ENCODE assay signal across 8 mouse cellular contexts in genomic region chr14:31659501-31660181, GRCm38 (mm10). TPM values are rescaled to one million over a fixed set of nuclear protein-coding genes. Genes with fewer than 3 reads are reported as not detected.
A peak's percentile ranks its signal among the peaks of the same experiment; 100 is the strongest.
DNase-seq lines count a peak whose midpoint lies in the region; ATAC-seq and TF ChIP-seq lines count a peak whose summit lies in the region.

No protein-coding gene starts in this region.

- peaks cover 40% of the 10 kb centered on the region for H3K4me1 ChIP-seq in midbrain, embryonic 13.5 days (replicated peaks)
- H3K4me1 ChIP-seq in midbrain, embryonic 14.5 days (ENCODE audit: control insufficient read depth, insufficient read depth, low read length), result peaks cover 17% of the 10 kb centered on the region
- H3K4me1 ChIP-seq in embryonic facial prominence, embryonic 12.5 days, result peaks cover 52% of the 10 kb centered on the region
- peaks cover 80% of the 10 kb centered on the region for H3K4me1 ChIP-seq in heart, embryonic 13.5 days
- H3K4me1 ChIP-seq in stomach, postnatal 0 days (replicated peaks; ENCODE audit: control insufficient read depth, insufficient read depth), result peaks cover 25% of the 10 kb centered on the region

- peak overlapping the region; percentile 47; the same call in 1 of the 2 replicates for H3K27ac ChIP-seq in midbrain, embryonic 13.5 days
- no peak overlapping the region for H3K27ac ChIP-seq in midbrain, embryonic 14.5 days (replicated peaks; ENCODE audit: low read depth, low read length)
- peak overlapping the region; percentile 24 for H3K27ac ChIP-seq in embryonic facial prominence, embryonic 12.5 days
- peak overlapping the region; percentile 98 for H3K27ac ChIP-seq in heart, embryonic 13.5 days (replicated peaks)
- peak overlapping the region; percentile 99 for H3K27ac ChIP-seq in stomach, postnatal 0 days (replicated peaks)

- no peaks in the 10 kb centered on the region for H3K9me3 ChIP-seq in midbrain, embryonic 13.5 days
- no peaks in the 10 kb centered on the region for H3K9me3 ChIP-seq in midbrain, embryonic 14.5 days (ENCODE audit: control insufficient read depth, low read length)
- no peaks in the 10 kb centered on the region for H3K9me3 ChIP-seq in embryonic facial prominence, embryonic 12.5 days
- H3K9me3 ChIP-seq in heart, embryonic 13.5 days, result no peaks in the 10 kb centered on the region
- no peaks in the 10 kb centered on the region for H3K9me3 ChIP-seq in stomach, postnatal 0 days (ENCODE audit: control insufficient read depth, low read length)

- no peak for TF ChIP-seq EP300 in stomach, postnatal 0 days (optimal IDR thresholded peaks at IDR 0.05)

- no peak for TF ChIP-seq CTCF in stomach, postnatal 0 days (IDR thresholded peaks at IDR 0.05; ENCODE audit: low read depth)

- DNase-seq in midbrain, embryonic 14.5 days, result no peak
- peak; percentile 67 for DNase-seq in kidney, postnatal 10 days
- DNase-seq in stomach, postnatal 0 days (ENCODE audit: low spot score), result no peak
- no peak for DNase-seq in cerebellum, adult 9-10 months
- no peak for DNase-seq in spleen, postnatal 10 days (ENCODE audit: low spot score in 2 of 2)

- H3K4me3 ChIP-seq in midbrain, embryonic 13.5 days (replicated peaks), result no peak overlapping the region
- no peak overlapping the region for H3K4me3 ChIP-seq in midbrain, embryonic 14.5 days (replicated peaks; ENCODE audit: low read depth, low read length)
- no peak overlapping the region for H3K4me3 ChIP-seq in embryonic facial prominence, embryonic 12.5 days
- no peak overlapping the region for H3K4me3 ChIP-seq in heart, embryonic 13.5 days
- no peak overlapping the region for H3K4me3 ChIP-seq in stomach, postnatal 0 days (ENCODE audit: low read depth, low read length)

- H3K36me3 ChIP-seq in midbrain, embryonic 13.5 days, result no peaks in the 10 kb centered on the region
- no peaks in the 10 kb centered on the region for H3K36me3 ChIP-seq in midbrain, embryonic 14.5 days (ENCODE audit: control insufficient read depth, insufficient read depth, low read length)
- H3K36me3 ChIP-seq in embryonic facial prominence, embryonic 12.5 days, result no peaks in the 10 kb centered on the region
- no peaks in the 10 kb centered on the region for H3K36me3 ChIP-seq in heart, embryonic 13.5 days
- H3K36me3 ChIP-seq in stomach, postnatal 0 days (ENCODE audit: control insufficient read depth, insufficient read depth, low read length), result no peaks in the 10 kb centered on the region

- H3K9ac ChIP-seq in midbrain, embryonic 13.5 days (replicated peaks), result no peak overlapping the region
- no peak overlapping the region for H3K9ac ChIP-seq in midbrain, embryonic 14.5 days (replicated peaks; ENCODE audit: low read length)
- no peak overlapping the region for H3K9ac ChIP-seq in embryonic facial prominence, embryonic 12.5 days
- peak overlapping the region; percentile 44 for H3K9ac ChIP-seq in heart, embryonic 13.5 days
- no peak overlapping the region for H3K9ac ChIP-seq in stomach, postnatal 0 days (ENCODE audit: low read length)

- ATAC-seq in midbrain, embryonic 13.5 days, result no peak
- no peak for ATAC-seq in midbrain, embryonic 14.5 days (ENCODE audit: low FRiP score, low TSS enrichment)
- ATAC-seq in embryonic facial prominence, embryonic 12.5 days (ENCODE audit: insufficient number of reproducible peaks, insufficient read depth, low FRiP score, low TSS enrichment), result no peak
- peak; percentile 54; the same call in 1 of the 2 replicates for ATAC-seq in heart, embryonic 13.5 days (ENCODE audit: extremely low read depth, insufficient number of reproducible peaks, low FRiP score, low TSS enrichment)
- peak; percentile 14; the same call in 1 of the 2 replicates for ATAC-seq in stomach, postnatal 0 days (ENCODE audit: low FRiP score, low TSS enrichment)

- no peaks in the 10 kb centered on the region for H3K27me3 ChIP-seq in midbrain, embryonic 13.5 days
- H3K27me3 ChIP-seq in midbrain, embryonic 14.5 days (ENCODE audit: control insufficient read depth, insufficient read depth, low read length), result no peaks in the 10 kb centered on the region
- H3K27me3 ChIP-seq in embryonic facial prominence, embryonic 12.5 days, result no peaks in the 10 kb centered on the region
- H3K27me3 ChIP-seq in heart, embryonic 13.5 days (replicated peaks), result no peaks in the 10 kb centered on the region
- no peaks in the 10 kb centered on the region for H3K27me3 ChIP-seq in stomach, postnatal 0 days (ENCODE audit: control insufficient read depth, insufficient read depth, low read length)

- H3K4me2 ChIP-seq in midbrain, embryonic 13.5 days (replicated peaks), result no peak overlapping the region
- no peak overlapping the region for H3K4me2 ChIP-seq in midbrain, embryonic 14.5 days (ENCODE audit: low read length)
- no peak overlapping the region for H3K4me2 ChIP-seq in embryonic facial prominence, embryonic 12.5 days (replicated peaks)
- H3K4me2 ChIP-seq in heart, embryonic 13.5 days, result peak overlapping the region; percentile 27
- H3K4me2 ChIP-seq in stomach, postnatal 0 days (replicated peaks; ENCODE audit: low read depth), result no peak overlapping the region

- WGBS in midbrain, embryonic 13.5 days, result 77% methylated on average over 10 of the region's 10 CpGs
- WGBS in midbrain, embryonic 14.5 days, result 76% methylated on average over 10 of the region's 10 CpGs
- WGBS in embryonic facial prominence, embryonic 12.5 days, result 56% methylated on average over 10 of the region's 10 CpGs
- WGBS in heart, embryonic 13.5 days, result 24% methylated on average over 10 of the region's 10 CpGs
- whole genome bisulfite sequencing in stomach, postnatal 0 days, result 40% methylated on average over 10 of the region's 10 CpGs

RNA-seq across cellular contexts. Expression of gene Hacl1, which starts 18.6 kb away (rescaled TPM):
- polyA plus RNA-seq in midbrain, embryonic 13.5 days (2015; fragmentation: Nextera tagmentation; extraction: Ambion mirVana), result 7.5 and 8.6 TPM in 2 replicates
- polyA plus RNA-seq in midbrain, embryonic 14.5 days (2014; fragmentation: Nextera tagmentation; extraction: Ambion mirVana), result 5.6 and 8.0 TPM in 2 replicates
- polyA plus RNA-seq in embryonic facial prominence, embryonic 12.5 days (2016; fragmentation: Nextera tagmentation; extraction: Ambion mirVana), result 10.6 and 13.8 TPM in 2 replicates
- polyA plus RNA-seq in heart, embryonic 13.5 days (2015; fragmentation: Nextera tagmentation; extraction: Ambion mirVana), result 10.2 and 10.7 TPM in 2 replicates
- polyA plus RNA-seq in stomach, postnatal 0 days (2015; fragmentation: Nextera tagmentation; extraction: Ambion mirVana), result 10.9 TPM in 2 replicates

RNA-seq across cellular contexts. Expression of gene Btd, which starts 18.8 kb away (rescaled TPM):
- 13.6 and 14.8 TPM in 2 replicates for polyA plus RNA-seq in midbrain, embryonic 13.5 days (2015; fragmentation: Nextera tagmentation; extraction: Ambion mirVana)
- 11.7 and 11.9 TPM in 2 replicates for polyA plus RNA-seq in midbrain, embryonic 14.5 days (2014; fragmentation: Nextera tagmentation; extraction: Ambion mirVana)
- polyA plus RNA-seq in embryonic facial prominence, embryonic 12.5 days (2016; fragmentation: Nextera tagmentation; extraction: Ambion mirVana), result 25.3 and 28.5 TPM in 2 replicates
- 19.8 and 25.3 TPM in 2 replicates for polyA plus RNA-seq in heart, embryonic 13.5 days (2015; fragmentation: Nextera tagmentation; extraction: Ambion mirVana)
- polyA plus RNA-seq in stomach, postnatal 0 days (2015; fragmentation: Nextera tagmentation; extraction: Ambion mirVana), result 17.0 and 17.5 TPM in 2 replicates

RNA-seq across cellular contexts. Expression of gene Gm49387, which starts 19.0 kb away (rescaled TPM):
- not detected in 2 replicates for polyA plus RNA-seq in midbrain, embryonic 13.5 days (2015; fragmentation: Nextera tagmentation; extraction: Ambion mirVana)
- 1.3 TPM in 1 of 2 replicates, not detected in the other for polyA plus RNA-seq in midbrain, embryonic 14.5 days (2014; fragmentation: Nextera tagmentation; extraction: Ambion mirVana)
- 2.3 TPM in 1 of 2 replicates, not detected in the other for polyA plus RNA-seq in embryonic facial prominence, embryonic 12.5 days (2016; fragmentation: Nextera tagmentation; extraction: Ambion mirVana)
- 2.1 TPM in 1 of 2 replicates, not detected in the other for polyA plus RNA-seq in heart, embryonic 13.5 days (2015; fragmentation: Nextera tagmentation; extraction: Ambion mirVana)
- polyA plus RNA-seq in stomach, postnatal 0 days (2015; fragmentation: Nextera tagmentation; extraction: Ambion mirVana), result 0.52 and 1.1 TPM in 2 replicates

Comparison
In these comparisons a context has a peak if more than half of its experiments do, and no peak if none do; other contexts are left out.
1. ATAC-seq: peak in heart, embryonic 13.5 days (single experiment) and stomach, postnatal 0 days (single experiment); none in midbrain, embryonic 13.5 days (single experiment), midbrain, embryonic 14.5 days (single experiment) and embryonic facial prominence, embryonic 12.5 days (single experiment).